Mouse (Mus musculus): Measurements from ENCODE around the gene Trpc5os. TPM values are rescaled to one million over a fixed set of nuclear protein-coding genes. Genes with fewer than 3 reads are reported as not detected.

Trpc5os gene
- total RNA-seq (2021): not detected

DNA sequence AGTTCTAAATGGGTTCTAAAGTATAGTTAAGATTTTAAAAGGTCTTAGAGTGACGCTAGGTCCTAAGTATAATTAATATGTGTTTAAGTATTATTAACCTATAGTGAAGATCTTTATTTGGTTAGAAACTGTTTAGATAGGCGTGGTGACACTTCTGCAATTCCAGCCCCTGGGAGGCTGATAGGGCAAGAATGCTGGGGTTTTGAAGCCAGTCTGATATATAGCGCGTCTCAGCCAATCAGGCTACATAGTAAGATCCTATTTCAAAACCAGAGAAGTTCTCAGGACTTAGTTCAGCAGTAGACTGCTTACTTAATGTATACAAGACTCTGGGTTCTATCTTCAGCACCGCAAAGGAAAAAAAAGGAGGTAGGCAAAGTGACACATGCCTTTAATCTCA is at the start of gene Trpc5os:
Gene Trpc5os (plus strand): TSS at position 301 of the 400 bp plus-strand sequence.
- no peak for DNase-seq
- intact Hi-C loops (cut with DNase I): no loop called here

DNA sequence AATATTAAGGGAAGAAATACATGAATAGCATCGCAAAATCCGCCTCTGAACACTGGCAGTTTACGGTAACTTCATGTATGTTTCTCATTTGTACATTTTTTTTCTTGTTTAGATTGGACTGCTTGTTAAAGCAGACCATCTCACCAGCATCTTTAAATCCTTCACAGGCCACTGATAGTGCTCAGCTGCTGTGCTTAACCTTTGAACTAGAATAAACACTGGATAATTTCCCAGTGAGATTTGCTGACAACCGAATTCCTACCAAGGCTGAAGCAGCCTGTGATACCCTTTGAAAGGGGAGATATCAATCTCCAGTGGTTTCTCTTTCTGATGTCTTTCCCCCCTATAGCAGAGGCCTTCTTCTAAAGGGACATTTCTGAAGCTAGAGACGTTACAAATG is 48.3 kb upstream of the Trpc5os start:
- intact Hi-C loops (cut with DNase I): no loop called here
- DNase-seq: no peak

- no peak for DNase-seq
- intact Hi-C loops (cut with DNase I): no loop called here
Measured at GRCm38 (mm10) chrX:144420259-144420658, 36.1 kb upstream of the Trpc5os start.

DNA sequence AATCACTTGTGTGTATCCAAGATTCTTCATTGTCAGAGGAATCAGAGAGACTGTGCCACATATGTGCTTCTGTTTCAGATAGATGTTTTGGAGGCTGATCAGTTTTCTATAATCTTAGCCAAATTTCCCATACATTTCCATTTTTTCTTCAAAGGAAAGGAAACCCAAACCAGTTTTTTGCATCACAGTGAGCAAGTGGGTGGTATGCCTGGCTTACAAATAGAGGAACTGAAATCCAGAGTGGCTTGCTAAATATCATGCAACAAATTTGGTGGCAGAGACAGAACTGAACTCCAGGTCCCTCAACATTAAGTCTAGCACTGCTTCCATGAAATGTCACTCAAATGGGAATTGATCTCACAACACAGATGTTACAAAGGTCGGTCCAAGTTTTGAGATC is 35.3 kb upstream of the Trpc5os start:
- no peak for DNase-seq
- intact Hi-C loops (cut with DNase I): no loop called here

GRCm38 (mm10) chrX:144423848-144424247 is 32.5 kb upstream of the Trpc5os start:
- intact Hi-C loops (cut with DNase I): no loop called here
- DNase-seq: no peak

DNA sequence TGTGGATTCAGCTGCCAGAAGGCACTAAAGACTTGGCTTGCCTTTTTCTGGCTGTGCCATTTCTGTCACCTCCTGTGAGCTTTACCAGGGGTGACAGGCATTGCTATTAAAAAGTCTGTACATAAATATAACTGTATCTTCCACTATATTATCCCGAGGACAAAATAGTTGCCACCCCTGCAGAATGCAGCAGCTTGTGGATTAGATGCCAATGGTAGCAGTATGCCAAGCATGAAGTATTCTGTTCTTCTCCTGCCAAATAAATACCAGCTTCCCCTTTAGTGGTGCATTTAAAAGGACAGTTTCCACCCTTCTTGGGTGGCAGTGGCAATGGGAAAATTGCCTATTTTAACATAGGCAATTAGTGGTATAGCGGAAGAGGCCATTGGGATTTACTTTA is 8.0 kb downstream of the Trpc5os start:
- intact Hi-C loops (cut with DNase I): no loop called here
- no peak for DNase-seq

- intact Hi-C loops (cut with DNase I): no loop called here
- peak; percentile 24 for DNase-seq
Measured at GRCm38 (mm10) chrX:144491394-144491793, 35.0 kb downstream of the Trpc5os start.

- intact Hi-C loops (cut with DNase I): no loop called here
- no peak for DNase-seq
Measured at GRCm38 (mm10) chrX:144523239-144523638, 66.9 kb downstream of the Trpc5os start.

DNA sequence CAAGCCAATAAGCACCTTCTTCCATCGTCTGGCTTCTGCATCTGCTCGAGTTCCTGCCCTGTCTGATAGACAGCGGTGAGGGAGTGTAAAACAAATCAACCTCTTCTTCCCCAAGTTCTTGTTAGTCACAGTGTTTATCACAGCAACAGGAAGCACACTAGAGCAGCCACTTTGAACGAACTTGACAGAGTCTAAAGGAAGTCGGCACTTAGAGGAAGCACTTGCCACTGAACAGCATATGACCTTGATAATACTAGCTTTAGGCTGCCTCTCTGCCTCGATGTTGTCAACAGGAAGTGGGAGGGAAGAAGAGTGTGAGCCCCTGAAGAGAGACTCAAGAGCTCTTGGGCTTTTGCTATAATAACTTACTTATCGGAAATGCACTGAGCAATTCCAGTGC is 69.7 kb downstream of the Trpc5os start:
- no peak for DNase-seq
- intact Hi-C loops (cut with DNase I): no loop called here

Other genes starting within 250 kb of the Trpc5os start
- 10 to 100 TPM; 20.7 to 22.5 TPM for gene Alg13, start 138.8 kb upstream of the Trpc5os start, total RNA-seq (2021)
- 10 to 100 TPM; 34.6 to 39.9 TPM for gene Trpc5, start 231.6 kb downstream of the Trpc5os start, total RNA-seq (2021)
- 1 to 10 TPM; 2.2 to 2.5 TPM for gene Rtl4, start 232.3 kb downstream of the Trpc5os start, total RNA-seq (2021)

All from left cerebral cortex, postnatal 4 days (tissue).